Mouse (Mus musculus) kidney, adult 9 months (tissue): ENCODE data around the gene Tmprss9.

Experiments used
- DNase-seq: peaks from one replicate; pipeline ENCODE4 v3.0.0; 2022

Tmprss9 gene

GRCm38 (mm10) chr10:80895100-80895499 lies 23.5 kb downstream of the Tmprss9 start:
- DNase-seq = no peak

DNA sequence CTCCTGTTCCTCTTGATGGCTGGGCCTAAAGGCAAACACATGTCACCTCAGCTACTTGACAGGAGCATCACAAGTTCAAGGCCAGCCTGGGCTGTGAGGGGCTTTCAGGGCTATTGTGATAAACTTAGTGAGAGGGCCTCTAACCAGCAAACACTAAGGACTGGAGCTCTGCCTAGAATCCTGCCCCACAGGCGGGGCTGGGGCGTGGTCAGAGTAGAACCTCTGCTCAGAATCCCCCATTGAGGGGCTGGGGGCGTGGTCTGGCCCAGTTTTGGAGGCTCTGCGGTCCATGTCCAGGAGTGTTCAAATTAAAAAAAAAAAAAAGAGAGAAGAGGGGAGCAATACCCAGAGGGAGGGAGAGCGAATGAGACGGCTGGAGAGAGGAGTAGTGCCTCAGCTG lies 24.0 kb downstream of the Tmprss9 start:
- no peak for DNase-seq

DNA sequence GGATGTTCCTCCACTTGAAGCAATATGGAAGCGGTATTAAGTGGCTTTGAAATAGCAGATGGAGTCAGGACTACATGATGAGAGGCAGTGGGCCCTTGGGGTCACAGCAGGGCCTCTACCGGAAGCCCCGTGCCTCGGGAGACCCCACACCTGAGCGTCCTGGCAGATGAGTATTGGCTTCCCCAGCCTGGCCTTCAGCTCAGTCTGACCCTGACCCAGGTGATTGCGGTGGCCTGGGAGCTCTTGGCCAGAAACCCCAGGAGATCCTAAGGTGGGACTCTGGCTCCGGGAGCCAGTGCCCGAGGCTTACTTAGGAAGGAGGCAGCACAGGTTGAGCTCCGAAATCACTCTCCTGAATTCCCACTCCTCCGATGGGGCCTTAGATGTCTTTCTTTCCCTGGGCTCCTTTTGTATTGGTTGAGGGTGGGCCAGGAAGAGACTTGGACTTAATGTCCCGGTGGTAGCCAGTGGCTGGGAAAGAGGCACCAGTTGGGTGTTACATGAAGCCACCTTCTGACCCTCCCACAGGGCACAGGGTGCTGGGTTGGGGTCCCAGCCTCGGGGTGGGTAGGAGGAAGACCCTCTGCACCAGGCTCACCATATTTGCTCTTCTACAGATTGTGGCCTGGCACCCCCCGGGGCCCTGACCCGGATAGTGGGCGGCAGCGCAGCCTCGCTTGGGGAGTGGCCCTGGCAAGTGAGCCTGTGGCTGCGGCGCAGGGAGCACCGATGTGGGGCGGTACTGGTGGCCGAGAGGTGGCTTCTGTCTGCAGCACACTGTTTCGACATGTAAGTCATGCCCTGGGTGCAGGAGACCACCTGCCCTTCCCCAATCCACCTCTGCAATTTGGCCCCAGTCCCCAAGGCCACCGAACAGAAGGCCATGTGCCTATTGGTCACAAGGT lies 25.2 kb downstream of the Tmprss9 start:
- no peak for DNase-seq

DNA sequence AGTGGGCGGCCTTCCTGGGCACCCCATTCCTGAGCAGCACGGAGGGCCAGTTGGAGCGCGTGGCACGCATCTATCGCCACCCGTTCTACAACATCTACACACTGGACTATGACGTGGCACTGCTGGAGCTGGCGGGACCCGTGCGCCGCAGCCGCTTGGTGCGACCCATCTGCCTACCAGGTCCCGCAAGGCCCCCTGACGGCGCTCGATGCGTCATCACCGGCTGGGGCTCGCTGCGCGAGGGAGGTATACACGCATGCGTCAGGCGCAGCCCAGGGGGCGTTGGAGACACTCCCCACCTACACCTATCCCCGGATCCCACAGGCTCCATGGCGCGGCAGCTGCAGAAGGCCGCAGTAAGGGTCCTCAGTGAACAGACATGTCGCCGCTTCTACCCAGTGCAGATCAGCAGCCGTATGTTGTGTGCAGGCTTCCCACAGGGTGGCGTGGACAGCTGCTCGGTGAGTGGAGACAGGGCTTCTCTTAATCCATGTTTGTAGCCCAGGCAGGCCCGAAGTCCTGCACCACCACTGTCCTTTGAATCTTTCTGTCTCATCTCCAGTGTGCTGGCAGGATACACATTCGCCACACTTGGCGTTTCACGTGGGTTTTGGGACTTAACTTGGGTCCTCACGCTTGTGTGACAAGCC lies 26.3 kb downstream of the Tmprss9 start:
- DNase-seq = no peak

- DNase-seq = no peak
Observed at GRCm38 (mm10) chr10:80899074-80899473, 27.4 kb downstream of the Tmprss9 start.

- DNase-seq = peak; percentile 32
Observed at GRCm38 (mm10) chr10:80899591-80900317, 28.1 kb downstream of the Tmprss9 start.

DNA sequence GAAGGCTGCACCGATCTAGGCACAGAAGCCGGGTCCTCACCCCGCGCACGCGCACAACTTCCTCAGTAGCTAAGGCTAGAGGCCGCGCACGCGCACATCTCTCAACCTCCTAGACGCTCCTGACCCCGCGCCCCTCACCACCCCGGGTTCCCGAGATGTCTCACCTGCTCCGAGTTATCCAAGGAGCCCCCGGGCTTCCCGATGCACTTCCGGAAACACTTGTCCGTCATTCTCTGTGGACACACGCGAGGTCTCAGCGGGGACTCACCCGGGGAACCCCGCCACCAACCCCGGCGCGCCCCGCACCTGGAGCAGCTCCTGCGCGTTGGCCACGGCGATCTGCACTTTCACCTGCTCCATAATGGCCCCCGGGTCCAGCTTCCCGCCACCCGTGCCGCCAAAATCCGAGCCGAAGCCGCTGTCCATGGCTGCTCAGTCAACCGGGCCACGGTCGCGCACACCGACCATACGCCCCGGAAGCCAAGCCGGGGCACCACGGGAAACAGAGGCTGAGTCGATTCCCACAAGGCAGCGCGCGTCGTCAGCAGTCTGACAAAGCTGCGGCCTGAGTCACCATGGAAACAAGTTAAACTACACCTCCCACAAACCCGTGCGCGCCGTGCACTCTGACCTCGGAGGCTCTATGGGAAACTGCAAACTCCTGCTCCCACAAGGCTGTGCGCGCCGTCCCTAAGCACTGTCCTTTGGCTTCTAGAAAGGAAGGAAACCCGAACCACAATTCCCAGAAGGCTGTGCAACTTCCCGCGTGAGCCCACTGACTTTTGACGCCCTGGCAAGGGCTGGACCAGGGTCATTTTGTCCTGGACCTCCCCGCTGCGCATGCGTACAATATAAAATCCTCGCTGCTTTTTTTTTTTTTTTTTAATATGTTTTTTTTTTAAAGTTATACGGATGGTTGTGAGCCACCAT lies 28.9 kb downstream of the Tmprss9 start, which contains the start of gene Timm13:
Gene Timm13 (minus strand): TSS at position 652 of the 930 bp plus-strand sequence.
- peak; percentile 100 for DNase-seq

DNA sequence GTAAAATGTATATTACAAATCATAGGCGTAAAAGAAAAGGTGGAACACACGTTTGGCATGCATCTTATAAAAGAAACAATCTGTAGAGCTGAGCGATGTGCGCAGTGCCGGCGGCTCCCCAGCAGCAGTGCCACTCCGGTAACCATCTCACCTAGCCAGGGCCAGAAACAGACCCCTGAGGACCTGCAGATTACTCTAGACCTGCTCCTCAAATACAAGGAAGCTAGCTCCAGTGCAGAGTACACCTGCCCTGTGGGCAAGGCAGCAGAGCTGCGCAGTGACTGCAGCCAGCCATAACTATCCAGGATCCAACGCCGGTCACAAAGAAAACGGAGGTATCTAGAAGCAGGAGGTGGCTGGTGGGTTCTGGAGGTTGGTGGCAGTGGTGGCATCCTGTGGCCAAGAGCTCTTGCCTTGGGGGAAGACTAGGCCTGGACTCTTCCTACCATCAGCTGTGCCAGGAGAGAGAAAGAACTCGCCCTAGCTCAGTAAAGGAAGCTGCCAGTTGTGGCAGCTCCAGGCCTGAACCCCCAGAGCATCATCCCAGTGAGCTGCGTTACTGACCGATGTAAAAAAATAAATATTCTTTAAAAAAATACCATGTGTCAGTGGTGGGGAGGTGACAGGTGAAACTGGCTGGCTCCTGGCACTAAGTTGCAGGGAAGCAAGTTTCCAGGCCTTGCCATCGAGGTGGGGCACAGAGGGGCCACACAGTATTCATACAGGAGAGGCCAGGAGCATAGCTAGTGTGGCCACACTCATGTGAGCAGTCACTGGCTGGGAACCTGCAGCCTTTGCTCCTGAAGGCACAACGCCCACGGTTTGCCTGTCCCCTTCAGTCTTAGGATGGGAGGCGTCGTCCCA lies 30.0 kb downstream of the Tmprss9 start:
- peak; percentile 57 for DNase-seq

- DNase-seq = no peak
Observed at GRCm38 (mm10) chr10:80902273-80902940, 30.8 kb downstream of the Tmprss9 start.

- DNase-seq = no peak
Observed at GRCm38 (mm10) chr10:80903282-80903681, 31.6 kb downstream of the Tmprss9 start.

DNA sequence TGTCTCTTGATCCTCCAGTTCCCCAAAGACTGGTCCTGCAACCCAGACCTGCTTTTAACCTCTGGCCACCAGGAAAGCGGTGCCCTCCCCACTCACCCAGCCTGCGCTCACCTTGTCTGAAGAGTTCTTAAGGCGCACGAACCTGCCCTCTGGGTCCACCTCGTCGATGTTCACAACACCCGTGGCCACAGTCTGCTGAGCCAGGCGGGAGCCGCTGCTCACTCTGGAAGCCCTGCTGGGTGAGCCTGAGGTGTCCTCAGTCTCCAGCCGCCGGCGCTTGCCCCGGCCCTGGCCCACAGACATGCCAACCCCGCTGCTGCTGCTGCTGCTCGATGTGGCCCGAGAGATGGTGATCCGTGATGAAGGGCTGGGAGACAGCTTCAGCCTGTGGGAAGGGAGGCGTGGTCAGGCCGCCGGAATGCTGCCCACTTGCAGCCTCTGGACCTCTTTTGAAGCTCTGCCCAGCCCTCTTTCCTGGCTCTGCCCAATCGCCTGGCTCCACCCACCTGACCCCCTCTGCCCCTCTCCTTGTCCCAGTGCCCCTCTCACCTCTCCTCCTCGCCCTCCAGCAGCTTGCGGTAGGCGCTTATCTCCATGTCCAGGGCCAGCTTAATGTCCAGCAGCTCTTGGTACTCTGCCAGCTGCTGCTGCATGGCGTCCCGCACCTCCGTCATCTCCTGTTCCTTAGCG lies 32.5 kb downstream of the Tmprss9 start:
- no peak for DNase-seq

GRCm38 (mm10) chr10:80904709-80905108 lies 33.1 kb downstream of the Tmprss9 start:
- DNase-seq = no peak

- DNase-seq = no peak
Observed at GRCm38 (mm10) chr10:80909375-80910162, 37.9 kb downstream of the Tmprss9 start.

DNA sequence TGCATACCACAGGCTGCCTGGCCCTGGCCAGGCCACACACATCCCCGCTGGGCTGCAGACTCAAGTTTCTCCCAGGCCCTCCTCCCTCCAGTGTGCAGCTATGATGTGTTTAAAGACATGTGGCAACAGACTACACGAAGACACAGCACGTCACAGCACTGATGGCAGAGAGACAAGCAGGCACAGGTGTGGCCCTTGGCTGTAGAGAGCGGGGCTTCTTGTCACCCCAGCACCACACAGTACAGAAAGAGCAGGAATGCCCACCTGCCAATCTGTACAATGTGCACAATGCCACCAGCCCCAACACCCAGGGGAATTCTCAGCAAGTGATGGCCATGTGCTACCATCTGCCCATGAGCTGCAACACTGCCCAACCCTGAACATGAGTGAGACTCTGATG lies 39.7 kb downstream of the Tmprss9 start:
- no peak for DNase-seq

DNA sequence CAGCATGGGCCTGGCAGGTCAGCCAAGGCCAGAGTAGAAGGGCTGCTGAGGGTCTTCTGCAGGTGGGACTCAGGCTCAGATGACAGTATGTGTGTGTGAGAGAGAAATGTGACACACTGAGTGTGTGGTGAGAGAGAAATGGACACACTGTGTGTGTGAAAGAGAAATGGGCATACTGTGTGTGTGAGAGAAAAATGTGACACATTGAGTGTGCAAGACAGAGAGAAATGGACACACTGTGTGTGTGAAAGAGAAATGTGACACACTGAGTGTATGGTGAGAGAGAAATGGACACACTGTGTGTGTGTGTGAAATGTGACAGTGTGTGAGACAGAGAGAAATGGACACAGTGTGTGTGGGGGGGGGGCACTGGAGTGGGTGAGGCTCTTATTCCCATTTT lies 40.2 kb downstream of the Tmprss9 start:
- DNase-seq = no peak

- DNase-seq = no peak
Observed at GRCm38 (mm10) chr10:80913364-80914011, 41.8 kb downstream of the Tmprss9 start.

- DNase-seq = no peak
Observed at GRCm38 (mm10) chr10:80914253-80914656, 42.6 kb downstream of the Tmprss9 start.

- DNase-seq = no peak
Observed at GRCm38 (mm10) chr10:80915260-80915659, 43.6 kb downstream of the Tmprss9 start.

- no peak for DNase-seq
Observed at GRCm38 (mm10) chr10:80915736-80916135, 44.1 kb downstream of the Tmprss9 start.
